Mouse (Mus musculus) thymus, postnatal 25 days (tissue): ENCODE data around the gene Spryd3.

Source experiments
- DNase-seq: peaks from one replicate; pipeline ENCODE4 v3.0.0; 2022

The Spryd3 gene

GRCm38 (mm10) chr15:102112181-102112580, 23.9 kb downstream of the Spryd3 start:
- DNase-seq: no peak

GRCm38 (mm10) chr15:102111495-102111829, 24.6 kb downstream of the Spryd3 start:
- DNase-seq: no peak

DNA sequence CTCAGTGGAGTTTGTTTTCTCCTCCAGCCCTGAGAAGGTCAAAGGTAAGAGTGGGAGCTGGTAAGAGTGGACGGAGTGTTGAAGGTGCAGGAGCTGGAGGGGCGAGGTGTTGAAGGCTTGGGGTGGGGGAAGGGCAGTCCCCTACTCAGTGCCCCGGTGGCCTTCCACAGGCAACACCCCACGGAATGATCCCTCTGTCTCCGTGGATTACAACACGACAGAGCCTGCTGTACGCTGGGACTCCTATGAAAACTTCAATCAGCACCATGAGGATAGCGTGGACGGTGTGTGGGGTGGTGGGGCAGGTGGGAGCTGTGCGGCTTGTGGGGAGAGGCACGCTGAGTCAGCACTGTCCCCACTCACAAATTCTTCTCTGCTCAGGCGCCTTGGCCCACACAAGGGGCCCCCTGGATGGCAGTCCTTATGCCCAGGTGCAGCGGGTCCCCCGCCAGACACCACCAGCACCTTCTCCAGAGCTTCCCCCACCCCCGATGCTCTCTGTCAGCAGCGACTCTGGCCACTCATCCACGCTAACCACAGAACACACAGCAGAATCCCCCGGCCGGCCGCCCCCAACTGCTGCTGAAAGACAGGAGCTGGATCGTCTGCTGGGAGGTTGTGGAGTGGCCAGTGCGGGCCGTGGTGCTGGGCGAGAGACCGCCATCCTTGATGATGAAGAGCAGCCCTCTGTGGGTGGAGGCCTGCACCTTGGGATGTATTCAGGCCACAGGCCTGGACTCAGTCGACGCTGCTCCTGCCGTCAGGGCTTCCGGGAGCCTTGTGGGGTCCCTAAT, 25.1 kb downstream of the Spryd3 start:
- DNase-seq: no peak

DNA sequence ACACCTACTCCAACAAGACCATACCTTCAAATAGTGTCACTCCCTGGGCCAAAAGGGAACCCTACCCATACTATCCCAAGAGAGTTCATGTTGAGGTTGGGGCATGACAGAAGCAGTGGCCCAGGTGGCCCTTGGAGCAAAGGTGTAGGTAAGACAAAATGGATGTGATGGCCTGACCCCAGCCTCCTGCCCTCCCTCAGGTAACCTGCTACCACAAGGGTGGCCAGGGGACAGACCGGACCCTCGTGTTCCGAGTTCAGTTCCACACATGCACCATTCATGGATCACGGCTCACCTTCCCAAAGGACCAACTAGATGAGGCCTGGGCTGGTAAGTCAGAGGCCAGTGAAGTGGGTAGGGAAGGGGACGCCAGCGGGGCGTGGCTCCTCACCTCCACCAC, 25.8 kb downstream of the Spryd3 start:
- DNase-seq: no peak

DNA sequence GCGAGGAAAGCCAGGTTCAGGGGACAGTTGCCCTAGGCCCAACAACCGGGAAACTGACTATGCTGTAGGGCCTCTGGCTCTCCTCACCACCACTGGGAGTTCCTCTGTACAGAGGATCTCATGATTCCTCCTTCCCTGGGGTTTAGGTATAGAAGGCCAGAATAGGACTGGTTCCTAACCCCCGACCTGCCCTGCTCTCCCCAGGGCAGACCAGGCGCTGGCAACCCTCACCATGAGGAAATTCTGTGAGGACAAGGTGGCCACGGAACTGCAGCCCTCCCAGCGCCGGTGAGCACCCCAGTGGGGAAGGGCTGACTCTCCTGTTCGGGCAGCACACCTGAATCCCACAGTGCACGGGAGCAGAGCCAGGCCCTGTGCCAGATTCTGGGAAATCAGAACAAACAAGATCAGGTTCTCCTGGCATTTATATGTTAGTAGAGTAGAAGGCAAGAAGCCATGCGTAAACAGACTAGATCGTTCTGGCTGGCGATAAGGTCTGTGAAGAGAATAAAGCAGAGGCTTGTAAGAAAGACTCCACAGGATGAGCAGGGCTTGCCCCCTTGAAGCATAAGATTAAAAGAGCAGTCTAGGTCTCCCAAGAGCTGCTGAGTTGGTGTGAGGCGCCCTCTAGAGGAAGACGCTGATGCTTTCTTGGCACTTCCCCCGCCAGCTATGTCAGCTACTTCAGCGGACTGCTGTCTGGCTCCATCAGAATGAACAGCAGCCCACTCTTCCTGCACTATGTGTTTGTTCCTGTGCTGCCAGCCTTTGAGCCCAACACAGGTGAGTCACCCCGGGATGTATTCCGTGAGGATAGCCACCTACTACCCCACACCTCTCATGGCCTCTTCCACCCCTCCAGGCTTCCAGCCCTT, 27.1 kb downstream of the Spryd3 start:
- DNase-seq: peak; percentile 81

DNA sequence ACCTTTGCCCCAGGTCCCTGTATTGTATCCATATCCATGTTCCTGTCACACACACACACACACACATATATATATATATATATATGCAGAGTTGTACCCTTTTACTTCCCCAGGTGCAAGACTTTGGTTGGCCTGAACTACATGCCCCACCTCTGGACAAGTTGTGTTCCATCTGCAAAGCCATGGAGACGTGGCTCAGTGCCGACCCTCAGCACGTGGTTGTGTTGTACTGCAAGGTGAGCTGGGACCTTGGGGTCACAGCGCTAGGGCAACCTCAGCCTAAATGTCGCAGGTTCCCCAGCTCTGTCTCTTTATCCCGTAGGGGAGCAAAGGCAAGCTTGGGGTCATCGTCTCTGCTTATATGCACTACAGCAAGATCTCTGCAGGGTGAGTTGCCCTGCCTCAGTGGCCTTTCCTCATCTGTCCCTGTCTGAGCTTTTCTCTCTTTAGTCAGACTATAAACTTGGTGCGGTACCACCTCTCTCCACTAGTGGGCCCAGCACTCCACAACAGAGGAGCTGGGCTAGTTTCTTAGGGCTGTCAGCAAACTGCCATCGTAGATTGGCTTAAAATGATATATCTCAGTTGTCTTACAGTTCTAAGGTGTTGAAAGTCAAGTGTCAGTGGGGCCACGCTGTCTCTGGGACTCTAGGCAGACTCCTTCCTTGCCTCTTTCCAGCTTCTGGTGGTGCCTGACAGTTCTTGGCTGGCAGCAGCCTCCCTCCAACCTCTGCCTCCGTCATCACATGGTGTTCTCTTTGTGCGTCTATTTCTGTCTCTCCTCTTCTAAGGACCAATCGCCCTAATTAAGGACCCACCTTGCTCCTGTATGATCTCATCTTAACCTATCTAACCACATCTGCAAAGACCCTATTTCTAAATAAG, 28.1 kb downstream of the Spryd3 start:
- peak; percentile 74 for DNase-seq

DNA sequence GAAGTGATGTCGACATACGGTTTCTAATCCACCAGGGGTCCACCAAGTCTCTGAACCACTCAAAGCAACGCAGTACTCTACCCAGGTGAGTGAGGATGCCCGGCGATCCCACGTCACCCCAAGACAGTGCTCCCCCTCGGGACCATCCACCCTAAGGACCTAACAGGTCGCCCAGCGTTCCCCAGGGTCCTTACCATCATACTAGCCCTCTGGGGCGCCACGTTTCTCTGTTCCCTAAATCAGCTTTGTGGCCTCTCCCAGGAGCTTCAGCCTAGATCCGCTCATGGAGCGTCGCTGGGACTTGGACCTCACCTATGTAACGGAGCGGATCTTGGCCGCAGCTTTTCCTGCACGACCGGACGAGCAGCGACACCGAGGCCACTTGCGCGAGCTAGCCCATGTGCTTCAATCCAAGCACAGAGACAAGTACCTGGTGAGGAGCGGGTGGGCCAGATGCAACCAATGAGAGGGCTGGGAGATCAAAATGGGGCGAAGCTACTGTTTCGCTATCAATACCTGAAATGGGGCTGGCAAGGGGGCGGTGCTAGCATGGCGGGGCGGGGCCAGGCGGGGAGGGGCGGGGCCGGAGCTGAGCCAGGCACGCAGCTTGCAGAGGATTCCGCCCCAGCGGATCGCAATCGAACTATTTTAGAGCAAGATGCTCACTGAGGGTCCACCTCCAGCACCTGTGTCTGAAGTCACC, 29.1 kb downstream of the Spryd3 start:
- no peak for DNase-seq

DNA sequence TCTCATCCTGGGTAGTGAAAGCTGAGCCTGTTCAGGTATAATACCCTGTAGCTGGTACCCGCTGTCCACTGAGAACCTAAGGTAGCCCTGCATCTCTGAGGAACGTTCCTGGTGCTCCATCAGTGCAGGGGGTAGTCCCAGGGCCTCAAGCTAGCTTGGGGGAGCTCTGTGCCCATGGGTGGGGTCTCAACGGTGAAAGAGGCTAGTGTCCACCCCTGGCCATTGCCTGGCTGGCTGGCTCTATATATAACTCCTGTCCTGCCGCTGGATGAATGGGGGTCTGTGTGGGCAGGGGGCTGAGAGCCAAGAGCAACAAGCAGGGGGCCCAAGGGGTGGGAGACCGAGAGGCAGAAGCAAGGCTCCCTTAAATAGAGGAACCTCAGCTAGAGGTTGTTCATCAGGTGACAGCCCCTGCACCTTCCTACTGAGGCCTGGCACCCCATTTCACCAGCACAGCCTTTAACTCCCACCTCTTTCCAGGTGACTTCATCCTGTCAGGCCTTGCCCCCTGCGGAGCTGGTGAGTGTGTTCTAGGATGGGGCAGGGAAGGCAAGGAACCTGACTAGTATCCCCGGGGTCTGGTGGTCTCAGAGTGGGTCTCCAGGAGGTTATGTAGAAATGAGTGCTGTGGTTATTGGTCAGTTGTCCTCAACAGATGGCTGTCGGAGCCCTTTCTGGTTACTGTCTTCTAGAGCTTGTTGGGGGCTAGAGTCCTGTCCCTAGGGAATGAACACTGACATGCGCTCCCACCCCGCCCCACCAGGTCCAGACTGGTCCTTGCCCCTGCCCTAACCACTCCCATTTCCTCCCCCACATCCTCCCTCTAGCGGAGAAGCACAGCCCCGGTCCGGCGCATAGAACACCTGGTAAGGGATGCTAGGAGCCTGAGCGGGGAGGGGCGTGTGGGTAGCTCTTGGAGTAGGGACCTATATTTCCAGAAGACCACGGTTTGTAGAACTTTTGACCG, 30.0 kb downstream of the Spryd3 start:
- DNase-seq: peak; percentile 64

DNA sequence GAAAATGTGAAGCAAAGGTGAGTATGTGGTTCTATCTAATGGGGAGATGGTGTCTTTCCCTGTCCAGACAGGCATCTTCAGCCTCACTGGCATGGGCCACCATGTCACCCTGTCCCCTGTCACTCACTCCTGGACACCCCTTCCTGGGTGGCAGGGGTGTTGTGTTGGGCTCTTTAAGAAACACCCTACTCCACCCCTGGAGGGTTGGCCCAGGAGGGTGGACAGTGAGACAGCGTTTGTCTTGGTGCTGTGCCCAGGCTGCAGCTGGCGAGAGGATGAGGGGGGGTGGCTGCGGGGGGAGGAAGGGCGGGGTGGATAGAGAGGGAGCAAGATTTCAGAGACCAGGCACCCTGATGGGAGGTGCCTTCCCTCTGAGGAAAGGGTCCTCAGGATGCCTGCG, 30.7 kb downstream of the Spryd3 start:
- no peak for DNase-seq

DNA sequence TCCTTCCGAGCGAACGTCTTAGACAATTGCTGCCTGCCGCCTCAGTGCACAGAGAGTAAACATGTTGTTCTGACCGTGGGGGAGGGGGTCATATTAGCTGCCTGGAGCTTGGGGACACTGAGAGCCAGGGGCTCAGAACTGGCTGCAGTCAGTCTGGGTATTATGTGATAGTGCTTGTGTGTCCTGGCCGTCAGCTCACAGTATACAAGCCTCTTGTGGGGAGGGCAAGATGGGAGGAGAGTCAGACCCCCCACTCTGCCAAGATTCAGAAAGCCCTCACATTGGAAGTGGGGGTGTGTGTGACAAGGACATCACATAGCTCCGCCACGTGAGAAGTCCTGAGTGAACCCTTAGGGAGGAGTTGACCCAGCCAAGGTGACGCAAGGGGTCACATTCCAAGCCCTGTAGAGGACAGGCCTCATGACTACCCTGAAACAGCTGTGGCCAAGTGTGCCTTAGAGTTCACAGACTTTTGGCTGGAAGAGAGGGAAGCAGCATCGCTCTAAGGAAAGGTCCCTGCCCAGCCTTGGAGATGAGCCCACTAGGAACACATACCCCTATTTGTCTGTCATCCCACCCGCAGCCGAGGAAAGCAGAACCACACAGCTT, 32.0 kb downstream of the Spryd3 start:
- no peak for DNase-seq

DNA sequence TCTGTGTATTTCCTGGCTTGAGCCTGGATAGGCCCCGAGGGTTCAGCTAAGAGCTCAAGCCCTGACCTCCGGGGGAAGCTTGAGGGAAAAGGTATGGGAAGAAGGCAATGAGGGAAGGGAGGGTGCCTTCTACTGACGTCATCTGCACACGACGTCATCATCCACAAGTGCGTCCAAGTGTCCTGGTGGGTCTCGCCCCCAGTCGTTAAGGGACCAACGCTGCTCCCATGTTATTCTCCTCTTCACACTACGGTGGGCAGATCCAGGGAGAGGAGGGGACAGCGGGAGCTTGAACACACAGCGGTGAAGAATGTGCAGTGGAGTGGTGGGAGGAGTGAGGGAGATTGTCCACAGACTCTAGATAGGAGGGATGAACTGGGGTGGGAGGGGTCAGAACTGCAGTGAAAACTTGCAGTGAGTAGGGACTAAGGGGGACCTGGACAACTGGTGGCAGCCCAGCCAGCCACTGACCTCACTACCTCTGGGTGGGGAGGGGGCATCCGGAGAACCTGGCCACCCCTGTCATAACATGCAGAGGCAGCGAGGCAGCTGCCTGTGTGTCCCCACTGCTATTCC, 32.6 kb downstream of the Spryd3 start:
- DNase-seq: no peak

- no peak for DNase-seq
Observed at GRCm38 (mm10) chr15:102102548-102103121, 33.4 kb downstream of the Spryd3 start.

DNA sequence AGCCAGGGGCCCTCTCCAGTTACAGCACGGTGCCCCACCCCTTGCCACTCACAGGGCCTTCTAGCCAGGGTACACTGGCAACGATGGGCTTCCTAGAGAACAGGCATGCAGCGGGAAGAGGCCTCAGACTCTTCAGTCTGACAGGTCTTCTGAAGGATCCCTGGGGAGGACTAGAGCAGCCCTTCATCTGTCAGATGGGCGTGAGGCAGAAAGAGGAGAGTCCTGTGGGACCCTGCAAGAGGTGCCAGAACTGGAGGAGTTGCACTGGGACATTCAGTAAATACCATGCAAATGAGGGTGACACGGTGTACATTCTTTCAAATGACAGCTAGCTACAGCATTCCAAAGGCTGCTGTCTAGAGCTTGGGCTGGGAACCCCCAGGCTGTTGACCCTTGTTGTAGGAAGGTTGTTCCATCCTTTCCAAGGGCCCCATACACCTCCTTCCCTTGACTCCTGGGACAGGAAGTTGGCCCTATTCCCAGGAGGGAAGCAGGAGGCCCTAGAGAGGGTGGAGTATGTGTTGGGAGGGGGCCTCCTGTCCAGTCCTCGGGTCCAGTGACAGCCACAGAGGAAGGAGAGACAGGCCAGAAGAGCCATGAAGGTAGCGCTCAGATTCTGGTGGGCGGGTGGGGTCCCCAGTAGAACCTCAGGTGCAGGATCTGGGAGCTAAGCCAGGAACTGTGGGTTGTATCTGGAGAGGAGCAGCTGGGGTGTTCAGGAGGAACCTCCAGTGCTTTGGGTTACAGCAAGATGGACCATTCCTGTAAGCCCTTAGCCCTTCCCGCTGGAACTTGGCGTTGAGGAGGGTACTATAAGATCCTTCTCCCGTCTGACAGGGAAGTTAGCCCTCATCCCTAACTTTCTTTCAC, 34.1 kb downstream of the Spryd3 start:
- DNase-seq: no peak

DNA sequence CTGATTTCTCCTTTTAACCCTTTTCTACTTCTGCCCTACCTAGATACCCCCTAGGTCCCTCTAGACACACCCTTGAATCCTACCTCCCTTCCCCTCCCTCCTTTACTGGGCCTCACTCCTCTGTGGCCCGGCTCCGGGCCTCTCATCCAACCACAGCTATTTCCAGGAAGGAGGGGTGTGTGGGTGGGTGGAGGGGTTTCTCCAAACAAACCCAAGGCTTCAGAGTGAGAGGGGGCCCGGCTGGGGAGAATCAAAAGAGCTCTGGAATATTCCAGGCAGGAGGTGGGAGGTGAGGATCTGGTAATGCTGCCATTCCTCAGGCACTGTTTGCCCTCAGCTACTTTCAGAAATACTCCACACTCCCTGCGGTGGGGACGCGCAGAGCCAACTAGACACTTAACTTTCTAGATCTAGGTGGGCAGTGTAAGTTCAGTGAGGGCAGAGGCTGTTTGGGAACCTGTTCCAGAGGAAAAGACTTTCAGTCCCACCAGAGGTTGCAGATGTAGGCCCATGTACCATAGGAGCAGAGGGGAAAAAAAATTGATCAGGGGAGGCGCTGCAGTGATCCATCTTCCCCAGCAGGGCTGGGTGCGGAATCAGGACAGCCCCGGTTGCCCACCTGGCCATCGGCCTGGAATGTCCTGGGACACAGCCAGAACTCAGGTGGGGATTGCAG, 34.9 kb downstream of the Spryd3 start:
- no peak for DNase-seq

- DNase-seq: peak; percentile 76
Observed at GRCm38 (mm10) chr15:102100161-102100981, 35.7 kb downstream of the Spryd3 start, which contains the start of gene Tns2. TSS of gene Tns2 (plus strand) at chr15:102100413.

- DNase-seq: no peak
Observed at GRCm38 (mm10) chr15:102099771-102100160, 36.3 kb downstream of the Spryd3 start.

GRCm38 (mm10) chr15:102099260-102099659, 36.8 kb downstream of the Spryd3 start:
- DNase-seq: no peak
